Mouse (Mus musculus): Measurements from ENCODE around the gene Lrrc15.

The Lrrc15 gene

DNA sequence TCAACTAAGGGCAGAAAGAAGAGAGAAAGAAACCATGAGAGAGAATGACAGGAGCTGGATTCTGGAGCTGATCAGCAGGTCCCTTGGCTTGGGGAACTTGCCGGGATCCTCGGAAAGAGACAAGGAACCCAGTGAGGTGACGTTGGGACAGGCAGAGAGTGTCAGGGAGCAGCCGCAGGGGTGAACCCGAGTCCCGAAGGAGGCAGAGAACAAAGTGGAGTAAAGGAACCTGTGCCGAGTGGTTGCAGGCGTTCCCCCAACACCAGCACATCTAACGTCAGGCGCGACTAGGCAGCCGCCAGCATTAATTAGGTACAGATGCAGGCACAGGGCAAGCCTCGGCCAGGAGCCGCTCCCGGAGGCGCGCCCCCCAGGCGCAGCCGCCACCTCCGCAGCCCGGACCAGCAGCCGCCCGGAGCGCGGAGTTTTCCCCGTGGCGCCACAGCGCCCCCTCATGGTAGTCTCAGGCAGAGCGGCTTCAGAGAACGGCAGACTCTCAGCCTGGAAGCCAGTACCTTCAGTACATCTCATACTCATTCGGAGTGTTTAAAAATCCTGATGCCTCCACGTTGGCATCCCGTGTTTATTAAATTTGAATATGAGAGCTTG lies 46.9 kb downstream of the Lrrc15 start:
- DNase-seq (ENCODE audit: low read depth) = peak; percentile 49

DNA sequence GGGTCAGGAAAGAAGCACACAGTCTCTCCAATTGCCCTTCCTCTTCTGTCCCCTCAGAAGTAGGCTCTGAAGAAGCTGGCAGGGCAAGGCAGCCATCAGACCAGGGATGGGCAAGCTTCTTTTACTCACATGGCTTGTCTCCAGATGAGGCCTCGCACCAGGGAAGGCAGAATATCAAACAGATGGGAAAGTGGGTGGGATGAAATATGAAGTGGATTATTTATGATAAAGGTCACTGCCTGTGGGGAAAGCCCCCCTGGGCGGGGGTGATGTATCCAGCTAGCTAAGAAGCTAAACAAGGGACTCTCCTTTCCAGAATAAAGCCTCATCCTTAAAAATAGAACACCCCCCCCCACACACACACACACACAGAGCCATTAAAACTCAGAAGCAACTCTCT lies 47.5 kb downstream of the Lrrc15 start:
- DNase-seq (ENCODE audit: low read depth) = no peak

DNA sequence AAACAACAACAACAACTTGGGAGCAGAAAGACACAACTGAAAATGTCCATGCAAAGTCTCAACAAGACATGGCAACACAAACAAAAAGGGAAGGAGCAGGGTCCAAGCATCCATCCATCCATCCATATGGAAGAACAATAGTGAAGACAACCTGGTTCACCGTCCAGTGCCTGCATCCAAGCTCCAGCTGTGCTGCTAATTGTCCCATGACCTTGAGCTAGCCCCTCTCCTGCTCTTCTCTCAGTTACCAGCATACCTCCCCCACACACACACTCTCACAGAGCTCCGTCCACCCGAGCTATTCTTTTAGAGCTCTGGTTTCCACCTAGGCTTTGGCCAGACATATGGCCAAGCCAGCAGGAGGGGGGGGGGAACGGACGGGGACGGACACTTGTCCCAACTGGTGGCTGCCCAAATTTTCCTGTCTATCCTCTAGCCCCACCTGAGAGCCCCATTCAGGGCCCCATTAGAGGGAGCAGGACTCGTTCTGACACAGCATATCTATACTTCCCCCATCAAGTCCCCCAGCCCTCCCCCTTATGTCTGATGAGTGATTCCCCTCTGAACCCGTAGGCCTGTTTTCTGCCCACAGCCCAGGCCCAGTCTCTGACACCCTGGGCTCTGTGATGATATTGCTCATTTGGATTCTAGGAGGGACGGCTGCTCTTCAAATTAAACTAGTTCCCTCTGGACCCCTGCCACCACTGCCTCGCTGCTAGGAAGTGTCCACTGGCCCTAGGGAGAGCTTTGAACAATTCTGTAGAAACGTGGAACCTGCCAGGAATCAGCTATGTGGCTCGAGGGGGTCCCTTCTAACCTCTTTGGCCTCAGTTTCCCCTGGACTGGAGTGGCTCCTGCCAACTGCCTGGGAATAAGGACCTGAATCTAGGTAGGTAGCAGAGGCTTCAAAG lies 48.2 kb downstream of the Lrrc15 start:
- DNase-seq (ENCODE audit: low read depth) = no peak

DNA sequence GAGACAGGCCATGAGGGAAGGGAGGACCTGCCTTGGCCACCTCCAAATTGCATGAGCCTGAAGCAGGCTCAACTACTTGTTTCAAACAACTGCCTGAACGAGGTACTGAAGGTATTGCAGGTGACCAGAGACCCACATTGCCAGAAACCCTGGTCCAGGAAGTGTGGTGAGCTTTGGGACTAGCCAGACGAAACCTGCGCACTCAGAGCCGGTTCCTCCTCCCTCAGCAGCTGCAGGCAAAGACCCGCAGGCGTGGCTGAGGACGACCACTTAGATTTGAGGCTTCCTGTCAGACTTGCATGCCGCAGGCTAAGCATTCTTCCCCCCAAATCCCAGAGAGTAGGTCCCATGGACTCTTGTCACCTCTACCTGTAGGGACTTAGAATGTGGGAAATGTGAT lies 49.0 kb downstream of the Lrrc15 start:
- no peak for DNase-seq (ENCODE audit: low read depth)

DNA sequence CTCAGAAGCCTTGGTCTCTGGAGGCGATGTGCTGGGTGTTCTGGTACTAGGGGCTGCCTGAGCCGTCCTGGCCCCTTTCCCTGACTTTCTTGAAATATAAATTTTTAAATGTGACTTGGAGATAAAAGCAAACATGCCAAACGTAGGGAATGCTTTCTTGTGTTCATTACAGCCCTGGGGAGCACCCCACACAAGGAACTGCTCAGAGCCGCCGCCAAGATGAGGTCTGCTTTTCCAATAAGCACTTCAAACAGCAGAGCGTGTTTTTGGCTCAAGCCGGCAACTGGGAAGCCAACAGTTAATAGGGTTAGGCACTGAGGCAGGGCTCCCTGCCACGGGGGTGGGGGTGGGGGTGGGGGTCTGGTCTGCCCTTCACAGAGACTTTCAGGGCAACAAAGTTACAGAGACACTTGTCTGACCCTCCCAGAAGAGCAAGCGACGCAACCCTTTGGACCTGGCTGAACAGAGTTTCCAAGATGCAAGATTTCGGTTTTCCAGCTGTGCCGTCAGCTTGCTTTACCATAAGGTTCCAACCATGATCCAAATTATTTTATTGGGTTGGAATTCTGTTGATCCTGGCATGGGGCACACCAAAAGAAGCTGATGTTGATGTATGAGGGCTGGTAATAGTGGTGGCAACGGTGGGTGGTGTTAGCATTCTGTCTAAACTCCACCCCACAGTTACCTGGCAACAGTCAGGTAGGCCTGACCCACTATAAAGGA lies 51.0 kb downstream of the Lrrc15 start:
- DNase-seq (ENCODE audit: low read depth) = no peak

DNA sequence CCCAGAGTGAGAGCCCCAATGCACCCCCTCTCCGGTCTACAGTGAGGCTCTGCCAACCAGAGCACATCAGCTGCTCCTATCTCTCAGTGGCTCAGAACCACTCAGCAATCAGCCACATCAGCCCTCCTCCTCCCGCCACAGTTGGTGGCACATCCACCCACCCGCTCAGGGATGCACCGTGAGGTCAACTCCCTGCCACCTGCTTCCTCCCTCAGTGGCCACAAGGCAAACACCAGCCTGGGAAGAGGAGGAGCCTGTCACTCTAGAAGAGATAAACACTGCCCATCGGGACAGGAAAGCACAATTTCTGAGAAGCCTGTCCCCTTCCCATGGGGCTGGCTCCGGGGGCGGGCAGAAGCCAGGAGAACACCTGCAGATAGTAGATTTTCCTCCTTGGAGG lies 55.7 kb downstream of the Lrrc15 start:
- DNase-seq (ENCODE audit: low read depth) = no peak

DNA sequence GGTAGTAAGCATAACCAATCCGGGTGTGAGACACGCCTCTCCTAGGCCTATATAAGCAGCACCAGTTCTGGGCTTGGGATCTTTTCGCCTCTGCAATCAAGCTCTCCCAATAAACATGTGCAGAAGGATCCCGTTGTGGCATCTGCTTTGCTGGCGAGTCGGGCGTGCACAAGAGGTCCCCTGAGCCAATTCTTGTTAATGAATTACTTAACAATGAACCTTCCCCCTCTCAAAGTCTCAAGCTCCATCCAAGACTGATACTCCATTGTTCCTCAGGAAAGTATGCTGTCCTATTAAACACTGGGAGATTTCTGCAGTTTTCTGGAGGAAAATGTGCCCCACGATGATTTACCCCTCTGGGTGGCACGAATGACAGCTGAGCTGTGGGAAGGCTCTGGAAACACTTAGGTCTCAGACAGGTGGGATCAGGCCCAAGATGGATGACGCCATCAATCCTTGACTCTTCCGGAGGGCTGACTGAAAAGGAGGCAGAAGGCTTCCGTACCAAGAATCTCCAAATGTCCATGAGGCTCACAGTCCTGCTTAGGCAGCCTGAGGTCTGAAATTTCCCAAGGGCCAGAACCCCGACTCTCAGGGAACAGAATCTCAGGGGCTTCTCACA lies 61.8 kb downstream of the Lrrc15 start:
- no peak for DNase-seq (ENCODE audit: low read depth)

Measured in c-Kit-positive CD71-positive TER-119-negative erythroid progenitor cells, embryonic 14.5 days (primary cell).